Mouse (Mus musculus): ENCODE data around the gene Dph3. TPM values are rescaled to one million over a fixed set of nuclear protein-coding genes. Genes with fewer than 3 reads are reported as not detected.
A peak's percentile ranks its signal among the peaks of the same experiment; 100 is the strongest.

Dph3 gene
- total RNA-seq, 2 experiments from 2014 or later, result 36.4 to 37.7 TPM

GRCm38 (mm10) chr14:32037661-32038252 lies 47.8 kb downstream of the Dph3 start:
- intact Hi-C loops (cut with DNase I), result no loop called here
- DNase-seq (ENCODE audit: low spot score in 2 of 2), result no peak

GRCm38 (mm10) chr14:32036482-32036881 lies 49.0 kb downstream of the Dph3 start:
- intact Hi-C loops (cut with DNase I), result no loop called here
- no peak for DNase-seq (ENCODE audit: low spot score in 2 of 2)

- intact Hi-C loops (cut with DNase I), result loop anchor here (1.0 to 5.0 kb wide), 4 partner anchors 40 to 235 kb away; no protein-coding TSS in a partner anchor
- DNase-seq (ENCODE audit: low spot score in 2 of 2), result peak; percentile 77 to 81
These were observed 53.0 kb downstream of the Dph3 start for GRCm38 (mm10) chr14:32032522-32032921.

Other genes with a start within 250 kb of the Dph3 start
- 1 to 10 TPM; 1.1 to 2.5 TPM for gene Galnt15, start 56.7 kb downstream of the Dph3 start, total RNA-seq (2021)
- 10 to 100 TPM; 12.2 to 18.5 TPM for gene Oxnad1, start 355 bp downstream of the Dph3 start, total RNA-seq (2021)
- not detected for gene Msmb, start 56.3 kb upstream of the Dph3 start, total RNA-seq (2021)
- 100 to 1,000 TPM; 123 to 136 TPM for gene Ncoa4, start 74.1 kb upstream of the Dph3 start, total RNA-seq (2021)
- 10 to 100 TPM; 66.5 to 71.5 TPM for gene Timm23, start 116.2 kb upstream of the Dph3 start, total RNA-seq (2021)
- 10 to 100 TPM; 35.7 to 44.0 TPM for gene Parg, start 116.2 kb upstream of the Dph3 start, total RNA-seq (2021)
- 10 to 100 TPM; 75.7 to 77.6 TPM for gene Ogdhl, start 236.3 kb upstream of the Dph3 start, total RNA-seq (2021)